Mouse (Mus musculus) liver, embryonic 13.5 days (tissue): ENCODE measurements around the gene Trp53tg5. TPM values are rescaled to one million over a fixed set of nuclear protein-coding genes. Genes with fewer than 3 reads are reported as not detected.
A peak's percentile ranks its signal among the peaks of the same experiment; 100 is the strongest.

Experiments used
- ATAC-seq: fragments of 200-750 bp; cut with Nextera tagmentation; 2 replicates; pipeline ENCODE4 v1.8.0; 2017; ENCODE audit warnings: low read depth, mild to moderate bottlenecking, moderate number of reproducible peaks, moderate library complexity
- DNase-seq: peaks from one replicate; pipeline ENCODE4 v3.0.0; 2022
- H3K27ac ChIP-seq: fragments of 300-500 bp; sonication (generic); 2 replicates; pipeline ENCODE4 v1.5.1; 2015; ENCODE audit warnings: moderate library complexity, mild to moderate bottlenecking, inconsistent platforms
- H3K27me3 ChIP-seq: fragments of 300-500 bp; sonication (generic); 2 replicates; pipeline ENCODE4 v1.6.1; 2015; ENCODE audit warnings: mild to moderate bottlenecking, inconsistent platforms
- H3K36me3 ChIP-seq: fragments of 300-500 bp; sonication (generic); 2 replicates; pipeline ENCODE4 v1.6.1; 2015; ENCODE audit warnings: mild to moderate bottlenecking, inconsistent platforms
- H3K4me1 ChIP-seq: fragments of 300-500 bp; sonication (generic); replicated peaks from 2 replicates; pipeline ENCODE4 v1.6.1; 2015; ENCODE audit warnings: inconsistent platforms
- H3K4me2 ChIP-seq: fragments of 300-500 bp; sonication (generic); 2 replicates; pipeline ENCODE4 v1.6.1; 2015; ENCODE audit warnings: inconsistent platforms, mild to moderate bottlenecking, moderate library complexity
- H3K4me3 ChIP-seq: fragments of 300-500 bp; sonication (generic); replicated peaks from 2 replicates; pipeline ENCODE4 v1.5.1; 2015; ENCODE audit warnings: mild to moderate bottlenecking, inconsistent platforms
- H3K9ac ChIP-seq: fragments of 300-500 bp; sonication (generic); 2 replicates; pipeline ENCODE4 v1.6.1; 2015; ENCODE audit warnings: mild to moderate bottlenecking, inconsistent platforms
- H3K9me3 ChIP-seq: fragments of 300-500 bp; sonication (generic); replicated peaks from 2 replicates; pipeline ENCODE4 v1.6.1; 2016; ENCODE audit warnings: inconsistent platforms
- WGBS: fragments of 180-500 bp; shearing (Covaris S2); methylation state at CpG from one replicate; pipeline ENCODE4 v1.1.7; 2015; ENCODE audit not compliant: insufficient replicate concordance; 5-methylcytosine and 5-hydroxymethylcytosine counted together
- polyA plus RNA-seq: library from polyadenylated mRNA; unstranded; fragments of >200 nt; fragmentation: Nextera tagmentation; extraction: Ambion mirVana; gene quantifications from 2 replicates; pipeline ENCODE4 v1.2.1, GENCODE M21; 2015

Gene Trp53tg5
- polyA plus RNA-seq, 1 experiment from 2014 or later: not detected

- Histone ChIP-seq H3K4me2 (no peak overlapping the region), H3K4me3 (no peak overlapping the region), H3K27ac (no peak overlapping the region), H3K4me1 (peaks cover 16% of the 10 kb centered on the region), H3K9me3 (no peaks in the 10 kb centered on the region), H3K27me3 (peaks cover 43% of the 10 kb centered on the region), H3K9ac (no peak overlapping the region), H3K36me3 (peaks cover 8% of the 10 kb centered on the region; the same call in 1 of the 2 replicates)
- ATAC-seq: no peak
- DNase-seq: no peak
- WGBS: 32% methylated on average over 15 of the region's 15 CpGs
Observed at GRCm38 (mm10) chr2:164429881-164430615, 43.5 kb downstream of the Trp53tg5 start.

GRCm38 (mm10) chr2:164428451-164428850, 45.1 kb downstream of the Trp53tg5 start:
- peaks cover 38% of the 10 kb centered on the region for H3K27me3 ChIP-seq
- no peak overlapping the region for H3K4me3 ChIP-seq
- peaks cover 7% of the 10 kb centered on the region; the same call in 1 of the 2 replicates for H3K4me1 ChIP-seq
- ATAC-seq (no peak), DNase-seq (no peak)
- H3K9me3 ChIP-seq: no peaks in the 10 kb centered on the region
- H3K27ac ChIP-seq: no peak overlapping the region
- no peak overlapping the region for H3K9ac ChIP-seq
- H3K4me2 ChIP-seq: no peak overlapping the region
- 34% methylated on average over 5 of the region's 5 CpGs for WGBS
- peaks cover 17% of the 10 kb centered on the region for H3K36me3 ChIP-seq

GRCm38 (mm10) chr2:164426952-164427351, 46.6 kb downstream of the Trp53tg5 start:
- Histone ChIP-seq H3K27me3 (peaks cover 38% of the 10 kb centered on the region), H3K4me3 (no peak overlapping the region), H3K9me3 (no peaks in the 10 kb centered on the region), H3K4me2 (no peak overlapping the region), H3K9ac (no peak overlapping the region), H3K27ac (no peak overlapping the region), H3K4me1 (peaks cover 7% of the 10 kb centered on the region; the same call in 1 of the 2 replicates), H3K36me3 (peaks cover 17% of the 10 kb centered on the region)
- no peak for ATAC-seq
- 48% methylated on average over 5 of the region's 5 CpGs for WGBS
- DNase-seq: no peak

DNA sequence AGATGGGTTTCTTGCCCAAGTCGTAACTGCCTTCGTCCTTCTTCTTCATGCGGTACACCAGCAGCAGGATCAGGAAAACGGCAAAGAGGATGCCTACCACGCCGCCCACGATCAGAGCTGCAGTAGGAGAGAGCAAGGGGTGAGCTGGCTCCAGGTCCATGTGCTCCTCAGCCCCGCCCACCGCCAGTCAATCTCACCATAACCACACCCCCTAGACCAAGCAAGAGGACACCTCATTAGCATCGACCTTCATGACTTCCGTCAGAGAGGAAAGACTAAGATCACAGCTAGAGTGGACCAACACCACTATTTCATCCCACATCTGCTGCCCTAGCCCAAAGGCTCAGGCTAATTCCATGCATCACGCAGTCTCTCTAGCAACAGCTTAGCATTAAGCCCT, 47.4 kb downstream of the Trp53tg5 start:
- Histone ChIP-seq H3K9ac (no peak overlapping the region), H3K27ac (no peak overlapping the region), H3K4me2 (no peak overlapping the region), H3K27me3 (peaks cover 38% of the 10 kb centered on the region), H3K4me3 (no peak overlapping the region), H3K4me1 (peaks cover 3% of the 10 kb centered on the region; the same call in 1 of the 2 replicates), H3K9me3 (no peaks in the 10 kb centered on the region), H3K36me3 (peaks cover 17% of the 10 kb centered on the region)
- DNase-seq (no peak), ATAC-seq (0 out of 2 replicates have a peak, but pooled peaks have one; percentile 52)
- 20% methylated on average over 12 of the region's 12 CpGs for WGBS

- no peaks in the 10 kb centered on the region for H3K9me3 ChIP-seq
- no peak for DNase-seq
- H3K4me2 ChIP-seq: no peak overlapping the region
- H3K4me3 ChIP-seq: no peak overlapping the region
- WGBS: 56% methylated on average over 5 of the region's 5 CpGs
- no peak overlapping the region for H3K27ac ChIP-seq
- peaks cover 31% of the 10 kb centered on the region for H3K27me3 ChIP-seq
- H3K4me1 ChIP-seq: no peaks in the 10 kb centered on the region
- peaks cover 17% of the 10 kb centered on the region for H3K36me3 ChIP-seq
- ATAC-seq: no peak
- no peak overlapping the region for H3K9ac ChIP-seq
Observed at GRCm38 (mm10) chr2:164425401-164425800, 48.1 kb downstream of the Trp53tg5 start.

DNA sequence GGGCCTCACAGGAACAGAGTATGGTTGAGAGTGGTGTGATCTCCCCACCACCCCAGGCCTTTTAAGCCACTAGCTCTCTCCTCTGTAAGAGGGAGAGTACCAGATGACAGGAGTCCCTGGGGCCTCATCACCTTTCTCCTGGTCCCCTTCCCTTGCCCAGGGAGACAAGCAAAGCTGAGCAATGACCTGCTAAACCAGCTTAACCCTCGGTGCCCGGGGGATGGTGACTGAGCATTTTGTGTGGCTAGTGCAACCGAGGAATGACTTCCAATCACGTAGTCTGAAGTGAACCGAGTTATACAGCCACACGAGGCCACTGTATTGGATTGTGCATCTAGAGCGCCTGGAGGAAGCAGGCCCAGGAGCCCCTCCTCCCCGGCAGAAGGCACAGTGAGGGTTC, 49.1 kb downstream of the Trp53tg5 start:
- DNase-seq (no peak), ATAC-seq (no peak)
- H3K4me1 ChIP-seq: no peaks in the 10 kb centered on the region
- no peak overlapping the region for H3K9ac ChIP-seq
- no peak overlapping the region for H3K4me2 ChIP-seq
- WGBS: 73% methylated on average over 8 of the region's 8 CpGs
- peaks cover 17% of the 10 kb centered on the region for H3K36me3 ChIP-seq
- H3K27ac ChIP-seq: no peak overlapping the region
- H3K9me3 ChIP-seq: no peaks in the 10 kb centered on the region
- peaks cover 22% of the 10 kb centered on the region for H3K27me3 ChIP-seq
- no peak overlapping the region for H3K4me3 ChIP-seq

GRCm38 (mm10) chr2:164423464-164423863, 50.1 kb downstream of the Trp53tg5 start:
- Histone ChIP-seq H3K4me2 (no peak overlapping the region), H3K4me1 (no peaks in the 10 kb centered on the region), H3K36me3 (peaks cover 17% of the 10 kb centered on the region), H3K9me3 (no peaks in the 10 kb centered on the region), H3K27me3 (peaks cover 14% of the 10 kb centered on the region), H3K9ac (no peak overlapping the region), H3K27ac (no peak overlapping the region), H3K4me3 (no peak overlapping the region)
- DNase-seq: no peak
- WGBS: 73% methylated on average over 11 of the region's 11 CpGs
- ATAC-seq: no peak

- WGBS: 71% methylated on average over 15 of the region's 15 CpGs
- DNase-seq (no peak), ATAC-seq (no peak)
- Histone ChIP-seq H3K4me2 (no peak overlapping the region), H3K27ac (no peak overlapping the region), H3K27me3 (peaks cover 11% of the 10 kb centered on the region), H3K36me3 (peaks cover 14% of the 10 kb centered on the region), H3K9me3 (no peaks in the 10 kb centered on the region), H3K4me3 (no peak overlapping the region), H3K4me1 (no peaks in the 10 kb centered on the region), H3K9ac (no peak overlapping the region)
Observed at GRCm38 (mm10) chr2:164422675-164423393, 50.7 kb downstream of the Trp53tg5 start.

DNA sequence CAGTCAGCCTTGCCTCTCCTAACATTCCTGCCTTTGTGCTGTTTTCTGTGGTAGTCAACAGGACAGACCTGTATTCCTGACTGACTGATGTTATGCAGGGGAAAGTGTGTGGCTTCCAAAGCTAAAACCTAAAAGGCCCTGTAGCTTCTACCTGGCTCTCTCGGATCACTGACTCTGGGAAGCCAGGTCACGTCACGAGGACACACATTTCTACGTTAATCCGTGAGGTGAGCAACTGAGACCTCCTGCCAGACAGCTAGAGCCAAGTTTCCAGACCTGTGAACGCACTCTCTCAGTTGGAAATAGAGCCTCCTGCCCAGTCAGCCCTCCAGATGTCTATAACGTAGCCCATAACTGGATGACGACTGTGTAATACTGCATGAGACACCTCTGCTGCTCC, 51.5 kb downstream of the Trp53tg5 start:
- WGBS: 77% methylated on average over 8 of the region's 8 CpGs
- Histone ChIP-seq H3K4me1 (no peaks in the 10 kb centered on the region), H3K4me3 (no peak overlapping the region), H3K36me3 (peaks cover 14% of the 10 kb centered on the region), H3K9me3 (no peaks in the 10 kb centered on the region), H3K9ac (no peak overlapping the region), H3K27me3 (peaks cover 11% of the 10 kb centered on the region), H3K27ac (no peak overlapping the region), H3K4me2 (no peak overlapping the region)
- ATAC-seq (no peak), DNase-seq (no peak)

DNA sequence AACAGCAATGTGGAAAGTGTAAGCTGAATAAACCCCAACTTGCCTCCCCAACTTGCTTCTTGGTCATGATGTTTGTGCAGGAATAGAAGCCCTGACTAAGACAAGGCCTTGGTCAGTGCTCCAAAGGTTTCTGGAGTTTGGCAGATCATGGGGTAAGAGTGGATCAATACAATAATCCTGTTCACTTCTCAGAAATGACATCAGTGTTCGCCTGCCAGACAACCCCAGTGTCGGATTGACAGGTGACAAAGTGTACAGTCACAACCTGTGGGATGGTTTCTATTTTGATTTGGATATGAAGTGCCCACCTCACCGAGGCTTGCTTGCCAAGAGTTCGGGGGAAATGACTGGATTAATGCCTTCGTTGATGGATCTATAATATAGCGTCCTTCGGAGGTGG, 52.2 kb downstream of the Trp53tg5 start:
- no peak overlapping the region for H3K4me2 ChIP-seq
- no peak overlapping the region for H3K27ac ChIP-seq
- H3K9ac ChIP-seq: no peak overlapping the region
- ATAC-seq: no peak
- H3K4me1 ChIP-seq: no peaks in the 10 kb centered on the region
- WGBS: 71% methylated on average over 7 of the region's 7 CpGs
- DNase-seq: no peak
- H3K9me3 ChIP-seq: no peaks in the 10 kb centered on the region
- H3K4me3 ChIP-seq: no peak overlapping the region
- H3K27me3 ChIP-seq: peaks cover 6% of the 10 kb centered on the region
- H3K36me3 ChIP-seq: peaks cover 9% of the 10 kb centered on the region
